In the genomic region with DNA sequence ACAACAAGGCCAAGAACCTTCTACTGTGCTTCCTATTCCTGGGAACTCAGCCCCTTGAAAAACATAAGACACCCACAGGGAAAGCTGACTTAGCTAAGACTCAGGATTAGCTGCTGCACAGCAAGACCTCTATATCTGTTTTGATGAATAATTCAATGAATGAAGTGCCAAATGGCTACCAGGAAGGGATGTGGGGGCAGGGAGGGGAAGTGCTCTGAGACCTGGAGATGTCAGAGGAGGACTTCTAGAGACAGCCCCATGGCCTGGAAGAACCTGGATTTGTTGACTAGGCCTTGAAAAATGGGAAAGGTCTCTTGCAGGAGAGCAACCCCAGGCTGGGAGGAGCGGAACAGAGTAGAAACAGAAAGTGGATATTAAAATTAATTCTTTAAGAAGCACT, we compare ENCODE assay signal across 19 mouse cellular contexts.
DNase-seq lines count a peak whose midpoint lies in the region; ATAC-seq lines count a peak whose summit lies in the region.
"Had no signal": no experiment of that assay in that cellular context is flagged by ENCODE, and none has a peak within 500 bp of the region (broad histone marks: within the 10 kb centered on the region; RNA-seq: fewer than 3 reads in every experiment).

No protein-coding gene starts in this region.

- DNase-seq in hindbrain, embryonic 11.5 days (ENCODE audit: low spot score) = no peak
- DNase-seq in hindbrain, embryonic 14.5 days (ENCODE audit: low spot score) = no peak
- no peak for DNase-seq in layer of hippocampus, postnatal 25 days (ENCODE audit: extremely low spot score in 1 of 2, low spot score in 1 of 2)
- DNase-seq in MN1 (ENCODE audit: low spot score) = no peak
- DNase-seq: cerebellum, adult 11 months; gastrocnemius, adult 2 months; heart, adult 18-20 months; kidney, adult 18-20 months; kidney, postnatal 14 days; lung, postnatal 14 days; spleen, adult 18-20 months had no signal

- H3K36me3 ChIP-seq in hindbrain, embryonic 12.5 days = no peaks in the 10 kb centered on the region
- H3K36me3 ChIP-seq in hindbrain, embryonic 11.5 days (ENCODE audit: control insufficient read depth, insufficient read depth, low read length) = no peaks in the 10 kb centered on the region
- H3K36me3 ChIP-seq in hindbrain, embryonic 14.5 days (replicated peaks; ENCODE audit: control insufficient read depth, insufficient read depth) = no peaks in the 10 kb centered on the region
- H3K36me3 ChIP-seq in midbrain, embryonic 12.5 days = no peaks in the 10 kb centered on the region
- no peaks in the 10 kb centered on the region for H3K36me3 ChIP-seq in neural tube, embryonic 15.5 days
- H3K36me3 ChIP-seq: embryonic facial prominence, embryonic 13.5 days; heart, embryonic 15.5 days; limb, embryonic 15.5 days; stomach, embryonic 15.5 days had no signal

- peak; percentile 48; the same call in 1 of the 2 replicates for ATAC-seq in hindbrain, embryonic 12.5 days (ENCODE audit: low FRiP score)
- no peak; the same call in 1 of the 2 replicates for ATAC-seq in hindbrain, embryonic 11.5 days (ENCODE audit: low FRiP score)
- peak; percentile 71; the same call in 1 of the 2 replicates for ATAC-seq in hindbrain, embryonic 14.5 days (ENCODE audit: low FRiP score)
- peak; percentile 84 for ATAC-seq in midbrain, embryonic 12.5 days (ENCODE audit: low FRiP score, low read depth)
- no peak for ATAC-seq in neural tube, embryonic 15.5 days (ENCODE audit: low FRiP score)

- H3K4me1 ChIP-seq in hindbrain, embryonic 12.5 days = peaks cover 10% of the 10 kb centered on the region
- H3K4me1 ChIP-seq in hindbrain, embryonic 11.5 days (replicated peaks; ENCODE audit: control insufficient read depth, insufficient read depth, low read length) = 0 out of 2 replicates have a peak, but pooled peaks cover 3% of the 10 kb centered on the region
- peaks cover 12% of the 10 kb centered on the region; the same call in 1 of the 2 replicates for H3K4me1 ChIP-seq in hindbrain, embryonic 14.5 days (replicated peaks; ENCODE audit: control insufficient read depth, insufficient read depth, low read length)
- H3K4me1 ChIP-seq in midbrain, embryonic 12.5 days = peaks cover 17% of the 10 kb centered on the region
- H3K4me1 ChIP-seq in neural tube, embryonic 15.5 days = 0 out of 2 replicates have a peak, but pooled peaks cover 9% of the 10 kb centered on the region
- H3K4me1 ChIP-seq: heart, embryonic 15.5 days; megakaryocyte, embryonic 14.5 days had no signal

- 0 out of 2 replicates have a peak overlapping the region, but pooled peaks have one; percentile 7 for H3K27ac ChIP-seq in hindbrain, embryonic 12.5 days
- no peak overlapping the region for H3K27ac ChIP-seq in hindbrain, embryonic 11.5 days (ENCODE audit: low read depth, low read length)
- no peak overlapping the region for H3K27ac ChIP-seq in hindbrain, embryonic 14.5 days
- peak overlapping the region; percentile 58 for H3K27ac ChIP-seq in midbrain, embryonic 12.5 days (replicated peaks)
- H3K27ac ChIP-seq in neural tube, embryonic 15.5 days (replicated peaks) = no peak overlapping the region
- H3K27ac ChIP-seq: embryonic facial prominence, embryonic 13.5 days; gastrocnemius, adult 2 months; heart, embryonic 15.5 days; limb, embryonic 15.5 days; stomach, embryonic 15.5 days had no signal

- no peak overlapping the region for H3K4me2 ChIP-seq in hindbrain, embryonic 12.5 days (replicated peaks)
- no peak overlapping the region for H3K4me2 ChIP-seq in hindbrain, embryonic 11.5 days (replicated peaks; ENCODE audit: low read depth, low read length)
- H3K4me2 ChIP-seq in hindbrain, embryonic 14.5 days (replicated peaks) = no peak overlapping the region
- H3K4me2 ChIP-seq in midbrain, embryonic 12.5 days (replicated peaks) = no peak overlapping the region
- H3K4me2 ChIP-seq in neural tube, embryonic 15.5 days = no peak overlapping the region
- H3K4me2 ChIP-seq: embryonic facial prominence, embryonic 13.5 days; heart, embryonic 15.5 days; limb, embryonic 15.5 days; stomach, embryonic 15.5 days had no signal

- H3K27me3 ChIP-seq in hindbrain, embryonic 12.5 days = no peaks in the 10 kb centered on the region
- H3K27me3 ChIP-seq in hindbrain, embryonic 11.5 days (ENCODE audit: control insufficient read depth, insufficient read depth, low read length) = no peaks in the 10 kb centered on the region
- H3K27me3 ChIP-seq in hindbrain, embryonic 14.5 days (ENCODE audit: control insufficient read depth, insufficient read depth, low read length) = no peaks in the 10 kb centered on the region
- H3K27me3 ChIP-seq in midbrain, embryonic 12.5 days = no peaks in the 10 kb centered on the region
- H3K27me3 ChIP-seq in neural tube, embryonic 15.5 days (replicated peaks) = no peaks in the 10 kb centered on the region
- H3K27me3 ChIP-seq: heart, embryonic 15.5 days; limb, embryonic 15.5 days; megakaryocyte, embryonic 14.5 days; stomach, embryonic 15.5 days had no signal

- WGBS in hindbrain, embryonic 12.5 days = 88% methylated on average over 1 of the region's 1 CpGs
- WGBS in hindbrain, embryonic 11.5 days = 61% methylated on average over 1 of the region's 1 CpGs
- WGBS in hindbrain, embryonic 14.5 days = 86% methylated on average over 1 of the region's 1 CpGs
- WGBS in midbrain, embryonic 12.5 days = 91% methylated on average over 1 of the region's 1 CpGs
- 80% methylated on average over 1 of the region's 1 CpGs for WGBS in neural tube, embryonic 15.5 days

- H3K9ac ChIP-seq in hindbrain, embryonic 12.5 days = no peak overlapping the region
- H3K9ac ChIP-seq in hindbrain, embryonic 11.5 days (ENCODE audit: low read depth, low read length) = no peak overlapping the region
- H3K9ac ChIP-seq in hindbrain, embryonic 14.5 days = no peak overlapping the region
- no peak overlapping the region for H3K9ac ChIP-seq in midbrain, embryonic 12.5 days (replicated peaks)
- H3K9ac ChIP-seq in neural tube, embryonic 15.5 days (replicated peaks) = no peak overlapping the region
- H3K9ac ChIP-seq: embryonic facial prominence, embryonic 13.5 days; heart, embryonic 15.5 days; limb, embryonic 15.5 days; stomach, embryonic 15.5 days had no signal

- no peak overlapping the region for H3K4me3 ChIP-seq in hindbrain, embryonic 12.5 days
- no peak overlapping the region for H3K4me3 ChIP-seq in hindbrain, embryonic 11.5 days (ENCODE audit: low read depth, low read length)
- no peak overlapping the region for H3K4me3 ChIP-seq in hindbrain, embryonic 14.5 days (replicated peaks; ENCODE audit: low read length)
- H3K4me3 ChIP-seq in midbrain, embryonic 12.5 days = no peak overlapping the region
- no peak overlapping the region for H3K4me3 ChIP-seq in neural tube, embryonic 15.5 days (replicated peaks)
- H3K4me3 ChIP-seq: embryonic facial prominence, embryonic 13.5 days; gastrocnemius, adult 2 months; heart, embryonic 15.5 days; limb, embryonic 15.5 days; megakaryocyte, embryonic 14.5 days; stomach, embryonic 15.5 days had no signal

- H3K9me3 ChIP-seq in hindbrain, embryonic 12.5 days (replicated peaks) = no peaks in the 10 kb centered on the region
- H3K9me3 ChIP-seq in hindbrain, embryonic 11.5 days (ENCODE audit: control insufficient read depth, low read length) = no peaks in the 10 kb centered on the region
- no peaks in the 10 kb centered on the region for H3K9me3 ChIP-seq in hindbrain, embryonic 14.5 days (ENCODE audit: control insufficient read depth, low read length)
- H3K9me3 ChIP-seq in midbrain, embryonic 12.5 days = no peaks in the 10 kb centered on the region
- no peaks in the 10 kb centered on the region for H3K9me3 ChIP-seq in neural tube, embryonic 15.5 days (replicated peaks)
- H3K9me3 ChIP-seq: embryonic facial prominence, embryonic 13.5 days; heart, embryonic 15.5 days; limb, embryonic 15.5 days; stomach, embryonic 15.5 days had no signal

Comparison
In these comparisons a context has a peak if more than half of its experiments do, and no peak if none do; other contexts are left out.
1. ATAC-seq: peak in hindbrain, embryonic 12.5 days (single experiment), hindbrain, embryonic 14.5 days (single experiment) and midbrain, embryonic 12.5 days (single experiment); none in hindbrain, embryonic 11.5 days (single experiment) and neural tube, embryonic 15.5 days (single experiment).
2. H3K27ac ChIP-seq: peak in hindbrain, embryonic 12.5 days (single experiment) and midbrain, embryonic 12.5 days (single experiment); none in hindbrain, embryonic 11.5 days (single experiment), hindbrain, embryonic 14.5 days (single experiment) and neural tube, embryonic 15.5 days (single experiment).